Mouse (Mus musculus) cerebellum, adult 11-12 months (tissue): ENCODE results near the gene Ppp2r5e.

Source experiments
- DNase-seq: peaks from one replicate; pipeline ENCODE4 v3.0.0; 2022

The Ppp2r5e gene

GRCm38 (mm10) chr12:75425882-75426281 lies 170.2 kb downstream of the Ppp2r5e start:
- DNase-seq: no peak

DNA sequence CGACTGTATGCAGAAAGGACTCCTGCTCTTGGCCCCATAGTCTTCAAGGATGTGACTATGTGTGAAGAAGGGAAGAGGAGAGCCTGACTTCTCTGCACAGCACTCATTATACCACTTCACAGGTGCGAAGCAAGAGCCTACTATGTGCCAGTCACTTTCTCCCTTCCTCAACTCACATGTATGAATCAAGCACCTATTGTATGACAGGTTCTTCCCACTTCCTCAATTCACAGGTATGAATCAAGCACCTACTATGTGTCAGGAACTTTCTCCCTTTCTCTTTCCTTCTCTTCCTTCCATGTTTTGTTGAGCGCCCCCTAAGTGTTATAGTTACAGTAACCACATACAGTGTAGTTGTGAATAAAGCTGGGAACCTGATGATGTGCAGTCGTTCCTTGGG lies 171.2 kb downstream of the Ppp2r5e start:
- DNase-seq: no peak

DNA sequence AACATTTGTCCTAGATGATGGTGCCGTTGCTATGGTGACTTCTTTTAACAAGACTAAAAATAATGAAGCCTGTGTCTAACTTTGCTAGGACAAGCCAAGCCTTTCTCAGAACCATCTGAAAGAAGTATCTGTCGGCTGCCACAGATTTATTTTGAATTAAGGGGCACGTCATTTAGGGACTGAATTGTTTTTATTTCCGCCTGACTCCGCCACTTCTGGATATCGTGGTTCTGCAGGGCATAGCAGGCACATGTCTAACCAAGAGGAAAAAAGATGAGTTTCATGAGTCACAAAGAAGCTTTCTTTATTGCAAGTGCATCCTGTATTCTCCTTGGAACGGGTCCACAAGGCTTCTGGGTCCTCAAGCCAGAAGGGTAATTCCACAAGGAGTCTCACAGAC lies 171.7 kb downstream of the Ppp2r5e start:
- no peak for DNase-seq

DNA sequence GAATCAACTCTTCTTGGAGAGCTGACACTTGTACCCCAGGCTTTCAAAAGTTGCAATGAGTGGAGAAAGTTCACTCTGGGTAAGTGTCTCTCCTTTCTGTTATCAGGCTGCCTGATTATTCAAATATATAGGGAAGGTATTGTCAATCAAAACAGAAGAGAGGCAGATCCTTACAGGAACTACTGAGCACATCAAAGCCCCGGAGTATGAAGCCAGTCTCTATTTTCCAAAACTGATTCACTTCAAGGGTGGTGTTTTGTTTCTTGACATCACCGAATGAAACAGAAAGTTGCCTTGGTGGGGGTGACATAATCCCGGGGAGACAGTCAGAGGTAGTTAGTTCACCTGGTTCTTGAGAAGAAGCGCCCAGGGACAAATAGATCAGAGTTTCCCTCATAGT lies 179.4 kb downstream of the Ppp2r5e start, which contains the start of gene Gphb5:
TSS of gene Gphb5 (minus strand) at position 101 of the 400 bp plus-strand sequence.
- no peak for DNase-seq

DNA sequence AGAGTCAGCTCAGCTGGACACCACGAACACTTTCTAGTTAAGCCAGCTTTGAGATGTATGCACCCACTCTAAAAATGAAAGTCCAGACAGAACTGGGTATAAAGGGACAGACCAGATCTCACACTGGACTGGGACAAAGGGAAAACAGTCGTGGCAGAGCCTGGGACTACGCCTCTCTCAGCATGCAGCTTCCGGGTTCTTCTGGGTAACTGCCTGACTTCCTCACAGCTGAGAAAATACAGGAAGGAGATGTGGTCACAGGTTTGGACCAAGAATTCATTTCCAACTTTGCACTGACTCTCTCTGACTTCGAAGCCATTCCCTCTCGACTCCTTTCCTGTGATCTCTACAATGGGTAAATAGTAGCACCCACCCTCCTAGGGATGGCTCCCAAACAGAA lies 181.1 kb downstream of the Ppp2r5e start:
- no peak for DNase-seq

DNA sequence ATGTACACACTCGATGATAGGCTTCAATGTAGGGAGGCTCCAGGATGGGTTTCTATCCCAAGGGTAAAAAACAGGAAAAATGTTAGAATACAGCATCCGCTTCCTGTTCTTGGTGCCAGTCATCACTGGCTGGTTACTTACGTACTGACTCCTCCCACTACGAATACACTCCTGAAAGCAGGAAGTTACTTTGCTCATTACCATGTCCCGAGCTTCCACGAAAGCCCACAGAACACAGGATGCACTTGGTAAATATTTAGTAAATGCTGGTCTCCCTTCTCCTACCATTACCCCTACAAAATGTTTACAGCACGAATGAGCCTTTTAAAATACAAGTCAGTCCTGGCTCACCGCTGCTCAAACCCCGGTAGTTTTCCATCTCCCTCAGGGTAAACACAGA lies 183.1 kb downstream of the Ppp2r5e start:
- DNase-seq: no peak
